17 mouse cellular contexts compared by ENCODE assay signal in genomic region chr5:4335683-4336082, GRCm38 (mm10).
DNase-seq lines count a peak whose midpoint lies in the region; ATAC-seq and TF ChIP-seq lines count a peak whose summit lies in the region.
"Had no signal": no experiment of that assay in that cellular context is flagged by ENCODE, and none has a peak within 500 bp of the region (broad histone marks: within the 10 kb centered on the region; RNA-seq: fewer than 3 reads in every experiment).

No protein-coding gene starts in this region.

- no peak overlapping the region for H3K27ac ChIP-seq in forebrain, postnatal 0 days (ENCODE audit: low read depth, low read length)
- H3K27ac ChIP-seq in forebrain, embryonic 11.5 days (ENCODE audit: low read depth, low read length), result no peak overlapping the region
- H3K27ac ChIP-seq in liver, adult 2 months (replicated peaks; ENCODE audit: insufficient read depth, low read depth, low read length), result no peak overlapping the region
- no peak overlapping the region for H3K27ac ChIP-seq in liver, embryonic 12.5 days
- H3K27ac ChIP-seq: hindbrain, embryonic 10.5 days; midbrain, embryonic 15.5 days had no signal

- H3K9ac ChIP-seq in forebrain, postnatal 0 days, result no peak overlapping the region
- no peak overlapping the region for H3K9ac ChIP-seq in forebrain, embryonic 11.5 days (ENCODE audit: low read length)
- H3K9ac ChIP-seq in liver, adult 2 months (ENCODE audit: low read depth, low read length), result no peak overlapping the region
- H3K9ac ChIP-seq in liver, embryonic 12.5 days, result no peak overlapping the region
- H3K9ac ChIP-seq: midbrain, embryonic 15.5 days had no signal

- H3K4me1 ChIP-seq in forebrain, postnatal 0 days (ENCODE audit: insufficient read depth), result no peaks in the 10 kb centered on the region
- H3K4me1 ChIP-seq in forebrain, embryonic 11.5 days (replicated peaks; ENCODE audit: control insufficient read depth, insufficient read depth, low read length), result no peaks in the 10 kb centered on the region
- H3K4me1 ChIP-seq in liver, adult 2 months (ENCODE audit: control insufficient read depth, insufficient read depth, low read length), result no peaks in the 10 kb centered on the region
- H3K4me1 ChIP-seq in liver, embryonic 12.5 days, result no peaks in the 10 kb centered on the region
- H3K4me1 ChIP-seq: midbrain, embryonic 15.5 days had no signal

- peak; percentile 70 for DNase-seq in forebrain, postnatal 0 days
- no peak for DNase-seq in forebrain, embryonic 11.5 days (ENCODE audit: low spot score)
- peak; percentile 52 for DNase-seq in liver, adult 2 months (ENCODE audit: extremely low read depth, low read depth, low spot score)
- peak; percentile 33 for DNase-seq in brain, adult 2 months (ENCODE audit: low read depth, low spot score)
- peak; percentile 41 for DNase-seq in lung, postnatal 36 days
- no peak for DNase-seq in ovary, postnatal 36 days (ENCODE audit: low spot score)
- DNase-seq: cerebellum, postnatal 36 days; gastrocnemius, postnatal 25 days; kidney, adult 8-10 months; kidney, postnatal 36 days; liver had no signal

- TF ChIP-seq POLR2A in liver, adult 2 months (IDR thresholded peaks at IDR 0.05; ENCODE audit: extremely low read depth, insufficient read depth, low read length), result no peak

- no peak overlapping the region for H3K4me3 ChIP-seq in forebrain, postnatal 0 days (ENCODE audit: low read depth, low read length)
- H3K4me3 ChIP-seq in forebrain, embryonic 11.5 days (ENCODE audit: low read depth, low read length), result no peak overlapping the region
- no peak overlapping the region for H3K4me3 ChIP-seq in liver, adult 2 months (ENCODE audit: insufficient read depth, low read depth, low read length)
- H3K4me3 ChIP-seq in liver, embryonic 12.5 days, result no peak overlapping the region
- H3K4me3 ChIP-seq: erythroblast, embryonic 14.5 days; hindbrain, embryonic 10.5 days; midbrain, embryonic 15.5 days had no signal

- no peak for TF ChIP-seq CTCF in forebrain, postnatal 0 days (IDR thresholded peaks at IDR 0.05; ENCODE audit: low read depth)
- no peak for TF ChIP-seq CTCF in liver, adult 2 months (IDR thresholded peaks at IDR 0.05; ENCODE audit: low read depth, low read length)

- H3K27me3 ChIP-seq in forebrain, postnatal 0 days (ENCODE audit: insufficient read depth, low read length), result no peaks in the 10 kb centered on the region
- no peaks in the 10 kb centered on the region for H3K27me3 ChIP-seq in forebrain, embryonic 11.5 days (ENCODE audit: control insufficient read depth, insufficient read depth, low read length)
- no peaks in the 10 kb centered on the region for H3K27me3 ChIP-seq in liver, adult 2 months (ENCODE audit: control insufficient read depth, insufficient read depth, low read length)
- H3K27me3 ChIP-seq in liver, embryonic 12.5 days (replicated peaks), result no peaks in the 10 kb centered on the region
- H3K27me3 ChIP-seq: midbrain, embryonic 15.5 days had no signal

- ATAC-seq in forebrain, postnatal 0 days, result peak; percentile 36
- no peak for ATAC-seq in forebrain, embryonic 11.5 days (replicated peaks; ENCODE audit: low FRiP score)
- ATAC-seq in liver, embryonic 12.5 days, result no peak
- ATAC-seq: inflammation-experienced regulatory T-cells, adult 6 months; midbrain, embryonic 15.5 days had no signal

- no peaks in the 10 kb centered on the region for H3K36me3 ChIP-seq in forebrain, postnatal 0 days (ENCODE audit: insufficient read depth)
- H3K36me3 ChIP-seq in forebrain, embryonic 11.5 days (ENCODE audit: control insufficient read depth, insufficient read depth, low read length), result no peaks in the 10 kb centered on the region
- H3K36me3 ChIP-seq in liver, adult 2 months (ENCODE audit: control insufficient read depth, insufficient read depth, low read length), result no peaks in the 10 kb centered on the region
- no peaks in the 10 kb centered on the region for H3K36me3 ChIP-seq in liver, embryonic 12.5 days
- H3K36me3 ChIP-seq: hindbrain, embryonic 10.5 days; midbrain, embryonic 15.5 days had no signal

- H3K9me3 ChIP-seq in forebrain, postnatal 0 days (ENCODE audit: low read length), result no peaks in the 10 kb centered on the region
- H3K9me3 ChIP-seq in forebrain, embryonic 11.5 days (ENCODE audit: control insufficient read depth, low read length), result no peaks in the 10 kb centered on the region
- H3K9me3 ChIP-seq in liver, embryonic 12.5 days (replicated peaks), result no peaks in the 10 kb centered on the region
- H3K9me3 ChIP-seq: hindbrain, embryonic 10.5 days; midbrain, embryonic 15.5 days had no signal

- no peak overlapping the region for H3K4me2 ChIP-seq in forebrain, postnatal 0 days (ENCODE audit: low read depth)
- no peak overlapping the region for H3K4me2 ChIP-seq in forebrain, embryonic 11.5 days (ENCODE audit: low read depth, low read length, severe bottlenecking)
- H3K4me2 ChIP-seq in liver, embryonic 12.5 days, result no peak overlapping the region
- H3K4me2 ChIP-seq: heart, embryonic 11.5 days; midbrain, embryonic 15.5 days had no signal

- H3K79me2 ChIP-seq in liver, adult 2 months (ENCODE audit: control insufficient read depth, insufficient read depth, low read length), result no peaks in the 10 kb centered on the region

- 21% methylated on average over 5 of the region's 5 CpGs for WGBS in forebrain, postnatal 0 days
- WGBS in forebrain, embryonic 11.5 days, result 82% methylated on average over 5 of the region's 5 CpGs
- 23% methylated on average over 5 of the region's 5 CpGs for WGBS in liver, adult 2 months
- WGBS in liver, embryonic 12.5 days (ENCODE audit: insufficient replicate concordance), result 66% methylated on average over 5 of the region's 5 CpGs

Comparison
In these comparisons a context has a peak if more than half of its experiments do, and no peak if none do; other contexts are left out.
1. DNase-seq: peak in forebrain, postnatal 0 days (single experiment), liver, adult 2 months (single experiment), brain, adult 2 months (single experiment) and lung, postnatal 36 days (single experiment); none in forebrain, embryonic 11.5 days (single experiment) and ovary, postnatal 36 days (single experiment).